Mouse (Mus musculus) forebrain, embryonic 16.5 days (tissue): ENCODE measurements at regions not wholly inside any gene's neighbourhood (a gene's known extent, or its start where the extent isn't known, plus 50 kb on each side); places are given as distances from the start of the nearest gene placed in this dataset.

Experiments
- ATAC-seq: fragments of 200-750 bp; cut with Nextera tagmentation; 2 replicates; pipeline ENCODE4 v1.8.0; 2017; ENCODE audit warnings: mild to moderate bottlenecking, moderate library complexity
- H3K27ac ChIP-seq: fragments of 300-500 bp; sonication (generic); 2 replicates; pipeline ENCODE4 v1.5.1; 2014; ENCODE audit warnings: low read length, control low read depth
- H3K27me3 ChIP-seq: fragments of 300-500 bp; sonication (generic); replicated peaks from 2 replicates; pipeline ENCODE4 v1.6.1; 2014; ENCODE audit warnings: low read length; ENCODE audit not compliant: control insufficient read depth, insufficient read depth
- H3K36me3 ChIP-seq: fragments of 300-500 bp; sonication (generic); 2 replicates; pipeline ENCODE4 v1.6.1; 2014; ENCODE audit not compliant: control insufficient read depth, insufficient read depth
- H3K4me1 ChIP-seq: fragments of 300-500 bp; sonication (generic); replicated peaks from 2 replicates; pipeline ENCODE4 v1.6.1; 2014; ENCODE audit warnings: low read length; ENCODE audit not compliant: control insufficient read depth, insufficient read depth
- H3K4me2 ChIP-seq: fragments of 300-500 bp; sonication (generic); 2 replicates; pipeline ENCODE4 v1.6.1; 2014; ENCODE audit warnings: mild to moderate bottlenecking, low read length, control low read depth
- H3K4me3 ChIP-seq: fragments of 300-500 bp; sonication (generic); replicated peaks from 2 replicates; pipeline ENCODE4 v1.5.1; 2014; ENCODE audit warnings: mild to moderate bottlenecking, low read length, control low read depth
- H3K9ac ChIP-seq: fragments of 300-500 bp; sonication (generic); replicated peaks from 2 replicates; pipeline ENCODE4 v1.6.1; 2014; ENCODE audit warnings: low read depth, low read length, control low read depth
- H3K9me3 ChIP-seq: fragments of 300-500 bp; sonication (generic); 2 replicates; pipeline ENCODE4 v1.6.1; 2016; ENCODE audit warnings: low read length; ENCODE audit not compliant: control insufficient read depth
- WGBS: fragments of 180-500 bp; shearing (Covaris S2); extraction: QIAGEN DNeasy Blood & Tissue Kit; methylation state at CpG from one replicate; pipeline ENCODE4 v1.1.7; 2014; 5-methylcytosine and 5-hydroxymethylcytosine counted together

DNA sequence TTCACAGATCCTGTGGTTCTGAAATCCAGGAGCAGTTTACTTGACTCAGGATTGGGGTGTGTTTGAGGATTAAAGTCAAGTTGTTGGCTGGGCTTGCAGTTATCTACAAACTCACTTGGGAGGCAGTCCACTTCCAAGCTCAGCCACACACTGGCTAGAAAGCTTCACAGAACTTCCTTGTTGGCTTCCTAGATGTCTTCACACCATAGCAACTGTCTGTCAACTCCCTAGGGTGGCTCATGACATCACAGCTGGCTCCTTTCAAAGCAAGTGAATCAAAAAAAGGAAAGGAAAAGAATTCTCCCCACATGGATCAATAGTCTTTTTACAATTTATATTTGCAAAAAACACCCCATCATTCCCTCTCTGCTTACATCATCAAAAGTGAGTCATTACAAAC, 408.9 kb downstream of the Sorl1 start:
- Histone ChIP-seq H3K9me3 (no peaks in the 10 kb centered on the region), H3K27me3 (no peaks in the 10 kb centered on the region), H3K4me3 (no peak overlapping the region), H3K4me2 (no peak overlapping the region), H3K27ac (no peak overlapping the region), H3K36me3 (no peaks in the 10 kb centered on the region), H3K9ac (no peak overlapping the region), H3K4me1 (no peaks in the 10 kb centered on the region)
- ATAC-seq, result no peak

DNA sequence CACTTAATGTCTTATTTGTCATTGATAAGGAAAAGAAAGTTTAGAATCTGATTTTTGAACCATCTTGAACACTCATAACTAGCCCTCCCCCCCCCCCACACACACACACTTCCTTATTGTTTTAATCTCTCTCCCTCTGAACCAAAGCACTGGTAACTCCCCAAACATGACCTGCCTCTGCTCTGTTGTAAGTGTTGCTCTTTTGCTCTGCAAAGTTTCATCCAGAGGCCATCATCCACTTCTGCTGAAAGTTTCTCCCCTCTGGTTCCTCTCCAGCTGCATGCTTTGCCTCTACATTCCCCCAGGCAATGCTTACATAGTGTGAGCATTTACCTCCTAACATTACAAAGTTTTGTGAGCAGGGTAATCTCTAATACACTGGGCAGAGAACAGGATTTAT, 418.1 kb downstream of the Sorl1 start:
- H3K27ac ChIP-seq, result no peak overlapping the region
- H3K4me1 ChIP-seq, result peaks cover 33% of the 10 kb centered on the region
- no peak for ATAC-seq
- no peak overlapping the region for H3K4me3 ChIP-seq
- H3K4me2 ChIP-seq, result no peak overlapping the region
- H3K9ac ChIP-seq, result no peak overlapping the region
- H3K36me3 ChIP-seq, result no peaks in the 10 kb centered on the region
- H3K27me3 ChIP-seq, result no peaks in the 10 kb centered on the region
- H3K9me3 ChIP-seq, result no peaks in the 10 kb centered on the region

DNA sequence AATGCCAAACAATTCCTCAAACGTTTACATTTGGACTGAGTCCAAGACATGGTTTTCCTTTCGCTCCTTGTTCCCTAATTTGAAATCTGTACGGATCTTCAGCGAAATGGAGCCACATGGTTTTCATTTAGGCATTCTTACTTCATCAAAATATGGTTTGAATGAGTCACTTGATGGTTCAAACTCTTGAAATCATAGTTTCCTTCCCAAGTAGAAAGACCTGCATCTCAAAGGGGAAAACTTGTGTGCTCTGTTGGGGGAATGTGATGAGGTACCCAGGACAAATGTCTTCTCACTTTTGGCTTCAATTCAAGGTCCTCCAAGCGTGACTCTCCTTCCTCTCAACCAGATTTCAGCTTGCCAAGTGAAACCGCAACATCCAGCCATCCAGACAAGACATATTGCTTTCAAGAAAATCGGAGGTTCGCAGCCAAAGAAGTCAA, 418.6 kb downstream of the Sorl1 start:
- no peak overlapping the region for H3K9ac ChIP-seq
- H3K27me3 ChIP-seq, result no peaks in the 10 kb centered on the region
- no peak overlapping the region for H3K4me3 ChIP-seq
- no peaks in the 10 kb centered on the region for H3K9me3 ChIP-seq
- peaks cover 38% of the 10 kb centered on the region for H3K4me1 ChIP-seq
- WGBS, result 27% methylated on average over 8 of the region's 8 CpGs
- H3K36me3 ChIP-seq, result no peaks in the 10 kb centered on the region
- no peak overlapping the region for H3K4me2 ChIP-seq
- no peak for ATAC-seq
- H3K27ac ChIP-seq, result peak overlapping the region; percentile 29

DNA sequence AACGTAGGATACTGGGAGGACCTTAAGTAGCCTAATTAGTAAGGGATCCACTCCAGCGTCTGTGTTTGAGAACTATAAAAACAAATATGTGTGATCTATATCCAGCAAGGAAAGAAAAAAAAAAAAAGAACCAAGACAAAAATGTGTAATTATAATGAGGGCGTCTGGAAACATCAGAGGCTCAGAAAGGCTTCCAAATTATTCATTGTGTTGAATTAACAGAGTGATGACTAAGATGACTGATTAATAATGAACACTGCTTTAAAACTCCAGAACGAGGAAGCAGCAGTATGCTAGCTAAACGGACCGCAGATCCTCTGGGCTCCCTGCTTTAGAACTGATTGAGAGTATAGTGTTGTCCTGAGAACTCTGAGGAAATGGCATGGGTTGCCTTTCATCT, 421.0 kb downstream of the Sorl1 start:
- H3K9me3 ChIP-seq, result no peaks in the 10 kb centered on the region
- no peak overlapping the region for H3K4me2 ChIP-seq
- H3K27me3 ChIP-seq, result no peaks in the 10 kb centered on the region
- H3K4me3 ChIP-seq, result no peak overlapping the region
- H3K4me1 ChIP-seq, result peaks cover 53% of the 10 kb centered on the region
- WGBS, result 28% methylated on average over 6 of the region's 6 CpGs
- no peaks in the 10 kb centered on the region for H3K36me3 ChIP-seq
- peak overlapping the region; percentile 24; the same call in 1 of the 2 replicates for H3K27ac ChIP-seq
- no peak for ATAC-seq
- H3K9ac ChIP-seq, result no peak overlapping the region

DNA sequence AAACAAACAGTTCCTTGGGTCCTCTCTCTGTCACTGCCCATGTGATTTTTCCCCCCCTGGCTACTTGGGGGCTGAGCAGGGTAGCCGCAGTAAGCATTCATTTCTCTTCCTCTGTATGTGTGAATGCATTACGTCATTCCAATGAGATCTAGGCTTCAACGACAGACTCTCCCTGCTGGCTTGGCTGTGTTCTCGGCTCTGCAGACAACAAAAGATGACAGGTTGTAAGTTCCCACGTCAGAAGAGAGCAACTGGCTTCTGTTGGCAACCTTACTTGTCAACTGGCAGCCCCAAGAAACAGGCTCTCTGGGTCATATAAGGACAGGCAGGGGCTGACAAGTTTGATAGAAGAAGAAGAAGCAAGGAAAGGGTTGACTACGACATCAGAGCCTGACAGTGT, 423.4 kb downstream of the Sorl1 start:
- no peak overlapping the region for H3K4me2 ChIP-seq
- WGBS, result 8% methylated on average over 6 of the region's 6 CpGs
- no peaks in the 10 kb centered on the region for H3K27me3 ChIP-seq
- H3K27ac ChIP-seq, result peak overlapping the region; percentile 82
- no peaks in the 10 kb centered on the region for H3K36me3 ChIP-seq
- no peaks in the 10 kb centered on the region for H3K9me3 ChIP-seq
- no peak overlapping the region for H3K4me3 ChIP-seq
- peak; percentile 59 for ATAC-seq
- H3K9ac ChIP-seq, result no peak overlapping the region
- peaks cover 60% of the 10 kb centered on the region for H3K4me1 ChIP-seq

DNA sequence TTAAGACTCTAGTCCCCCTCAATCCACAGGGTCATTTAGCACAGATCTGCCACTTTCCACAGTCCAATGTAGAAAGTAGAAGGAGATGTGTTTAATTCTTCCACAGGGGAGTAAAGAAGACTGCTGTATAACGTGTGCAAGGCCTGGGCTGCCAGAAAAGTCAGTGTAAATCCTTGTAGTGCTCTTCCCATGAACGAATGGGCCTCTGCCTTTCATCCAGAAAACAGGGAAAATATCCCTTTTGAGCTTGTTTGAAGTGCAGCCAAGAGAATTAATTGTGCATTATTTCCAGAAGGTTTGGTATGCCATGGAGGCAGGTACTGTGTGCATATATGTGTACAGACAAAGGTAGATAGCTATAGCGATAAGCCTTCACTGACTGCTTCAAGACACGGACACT, 425.1 kb downstream of the Sorl1 start:
- Histone ChIP-seq H3K27ac (peak overlapping the region; percentile 85), H3K9me3 (no peaks in the 10 kb centered on the region), H3K4me3 (no peak overlapping the region), H3K4me2 (no peak overlapping the region), H3K4me1 (peaks cover 50% of the 10 kb centered on the region), H3K27me3 (no peaks in the 10 kb centered on the region), H3K9ac (no peak overlapping the region), H3K36me3 (no peaks in the 10 kb centered on the region)
- 23% methylated on average over 4 of the region's 4 CpGs for WGBS
- no peak for ATAC-seq

DNA sequence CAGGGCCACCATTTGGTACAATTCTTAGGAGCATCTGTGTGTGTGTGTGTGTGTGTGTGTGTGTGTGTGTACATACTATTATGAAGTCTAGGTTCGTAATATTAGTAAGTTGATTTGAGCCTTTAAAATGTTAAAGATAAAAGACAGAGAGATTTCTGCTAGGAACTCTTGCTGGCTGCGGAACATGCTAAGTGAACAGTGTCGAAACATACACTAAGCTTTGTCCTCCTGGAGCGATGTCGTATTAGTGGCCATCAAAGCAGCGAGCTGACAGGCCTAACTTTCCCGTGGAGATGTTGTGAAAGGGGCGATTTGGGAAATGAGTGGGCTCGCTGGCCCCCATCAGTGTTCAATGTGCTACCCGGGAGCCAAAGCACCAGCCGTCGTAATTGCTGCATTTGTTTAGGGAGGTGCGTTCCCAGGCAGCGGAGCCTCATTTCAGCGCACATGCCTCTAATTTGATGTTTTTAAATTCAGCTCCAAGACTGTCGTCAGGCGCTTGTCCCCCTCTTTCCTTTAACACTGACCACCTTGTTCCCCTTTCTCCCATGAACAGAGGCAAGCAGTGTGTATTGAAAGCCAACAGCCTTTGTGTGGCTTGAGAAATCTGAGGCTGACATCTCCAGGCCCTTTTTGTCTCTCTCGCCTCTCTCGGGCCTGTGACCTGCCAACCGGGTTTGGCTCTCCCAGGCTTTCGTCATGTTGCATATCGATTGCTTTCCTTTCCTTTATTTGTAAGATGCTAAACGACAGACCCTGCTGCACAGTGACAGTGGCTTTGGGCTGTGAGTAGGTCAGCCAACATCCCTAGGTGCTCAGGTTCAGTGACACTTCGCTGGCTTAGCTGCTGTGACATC, 426.3 kb downstream of the Sorl1 start:
- Histone ChIP-seq H3K4me3 (no peak overlapping the region), H3K9me3 (no peaks in the 10 kb centered on the region), H3K4me2 (peak overlapping the region; percentile 25; the same call in 1 of the 2 replicates), H3K4me1 (peaks cover 43% of the 10 kb centered on the region), H3K9ac (peak overlapping the region; percentile 41; the same call in 1 of the 2 replicates), H3K27ac (peak overlapping the region; percentile 85), H3K36me3 (no peaks in the 10 kb centered on the region), H3K27me3 (no peaks in the 10 kb centered on the region)
- WGBS, result 3% methylated on average over 24 of the region's 24 CpGs
- ATAC-seq, result peak; percentile 84

DNA sequence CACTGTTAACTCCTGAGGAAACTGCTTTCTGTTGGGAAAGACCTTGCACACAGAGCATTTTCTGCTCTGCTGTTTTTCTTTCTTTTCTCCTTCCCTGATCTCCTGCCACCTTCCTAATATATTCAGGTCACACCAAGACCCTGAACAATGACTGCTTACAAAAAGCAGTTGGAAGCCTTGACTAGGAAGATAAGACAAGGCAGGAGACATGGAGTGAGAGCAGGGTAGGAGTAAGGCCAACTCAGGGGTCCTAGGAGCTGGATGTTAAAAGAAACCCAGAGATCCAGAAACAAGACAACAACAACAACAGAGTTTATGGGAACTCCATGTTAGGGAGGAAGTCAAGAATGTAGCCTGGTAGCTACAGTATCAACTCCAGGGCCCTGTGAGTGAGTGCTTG, 426.9 kb downstream of the Sorl1 start:
- no peaks in the 10 kb centered on the region for H3K36me3 ChIP-seq
- no peak overlapping the region for H3K4me2 ChIP-seq
- H3K9ac ChIP-seq, result 0 out of 2 replicates have a peak overlapping the region, but pooled peaks have one; percentile 23
- ATAC-seq, result peak; percentile 34
- no peaks in the 10 kb centered on the region for H3K27me3 ChIP-seq
- H3K9me3 ChIP-seq, result no peaks in the 10 kb centered on the region
- H3K4me3 ChIP-seq, result no peak overlapping the region
- peaks cover 38% of the 10 kb centered on the region for H3K4me1 ChIP-seq
- H3K27ac ChIP-seq, result peak overlapping the region; percentile 85

DNA sequence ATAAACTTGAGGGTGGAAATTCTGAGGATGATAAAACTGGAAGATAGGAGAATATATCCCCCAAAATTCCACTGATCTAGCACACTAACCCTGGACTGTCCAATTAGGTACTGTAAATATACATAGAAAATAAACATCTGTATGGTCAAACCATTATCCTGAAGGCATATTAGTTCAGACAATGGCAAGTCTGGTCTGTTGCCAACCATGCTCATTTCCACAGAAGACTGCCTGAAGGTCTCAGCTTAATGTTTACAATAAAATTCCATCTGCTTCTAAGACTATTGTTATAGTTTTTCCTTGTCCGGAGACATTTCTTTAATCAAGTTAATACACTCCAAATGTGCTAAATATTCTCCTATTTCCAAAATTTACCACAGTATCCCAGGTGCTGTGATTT, 441.2 kb downstream of the Sorl1 start:
- H3K27me3 ChIP-seq, result no peaks in the 10 kb centered on the region
- H3K4me3 ChIP-seq, result no peak overlapping the region
- H3K9me3 ChIP-seq, result no peaks in the 10 kb centered on the region
- no peaks in the 10 kb centered on the region for H3K4me1 ChIP-seq
- 82% methylated on average over 1 of the region's 1 CpGs for WGBS
- ATAC-seq, result no peak
- no peaks in the 10 kb centered on the region for H3K36me3 ChIP-seq
- no peak overlapping the region for H3K9ac ChIP-seq
- no peak overlapping the region for H3K4me2 ChIP-seq
- H3K27ac ChIP-seq, result no peak overlapping the region
